Comparison of ENCODE assay signal across 8 mouse cellular contexts in the genomic region with DNA sequence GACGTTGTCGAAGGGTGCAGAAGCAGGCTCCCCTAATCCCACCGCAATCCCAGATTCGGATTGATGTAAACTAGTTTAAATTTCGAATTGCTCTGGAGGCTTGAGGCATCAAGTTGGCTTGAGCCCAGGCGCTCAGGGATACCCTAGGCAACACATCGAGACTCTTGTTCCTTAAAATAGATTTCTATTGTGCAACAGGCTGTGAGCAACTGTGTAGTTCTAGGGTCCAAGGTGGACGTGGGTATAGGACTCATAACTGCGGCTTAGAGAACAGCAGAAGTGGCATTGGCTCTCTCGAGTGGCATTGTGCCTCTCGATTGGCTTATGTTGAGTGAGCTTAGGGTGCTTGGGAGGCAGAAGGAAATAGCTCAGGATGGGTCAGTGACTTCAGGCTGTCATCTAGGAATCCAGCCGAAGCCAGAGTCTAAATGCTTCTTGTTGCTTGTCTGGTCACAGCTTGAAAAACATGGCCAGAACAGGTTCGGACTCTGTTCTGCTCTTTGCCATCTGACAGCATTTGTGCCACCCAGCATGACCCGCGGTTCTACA. TPM values are rescaled to one million over a fixed set of nuclear protein-coding genes. Genes with fewer than 3 reads are reported as not detected.
DNase-seq lines count a peak whose midpoint lies in the region; ATAC-seq and TF ChIP-seq lines count a peak whose summit lies in the region.

No protein-coding gene starts in this region.

- H3K4me1 ChIP-seq in hindbrain, embryonic 12.5 days = peaks cover 33% of the 10 kb centered on the region
- H3K4me1 ChIP-seq in liver, adult 2 months (ENCODE audit: control insufficient read depth, insufficient read depth, low read length) = peaks cover 24% of the 10 kb centered on the region
- H3K4me1 ChIP-seq in neural tube, embryonic 15.5 days = peaks cover 49% of the 10 kb centered on the region

- peak overlapping the region; percentile 91 for H3K4me2 ChIP-seq in hindbrain, embryonic 12.5 days (replicated peaks)
- peak overlapping the region; percentile 74 for H3K4me2 ChIP-seq in neural tube, embryonic 15.5 days

- peaks cover 8% of the 10 kb centered on the region; the same call in 1 of the 2 replicates for H3K79me2 ChIP-seq in liver, adult 2 months (ENCODE audit: control insufficient read depth, insufficient read depth, low read length)

- no peak for ATAC-seq in hindbrain, embryonic 12.5 days (ENCODE audit: low FRiP score)
- no peak for ATAC-seq in neural tube, embryonic 15.5 days (ENCODE audit: low FRiP score)
- no peak for ATAC-seq in inflammation-experienced regulatory T-cells, adult 6 months

- H3K9me3 ChIP-seq in hindbrain, embryonic 12.5 days (replicated peaks) = no peaks in the 10 kb centered on the region
- no peaks in the 10 kb centered on the region for H3K9me3 ChIP-seq in neural tube, embryonic 15.5 days (replicated peaks)

- TF ChIP-seq CTCF in liver, adult 2 months (IDR thresholded peaks at IDR 0.05; ENCODE audit: low read depth, low read length) = no peak

- H3K4me3 ChIP-seq in hindbrain, embryonic 12.5 days = peak overlapping the region; percentile 78
- peak overlapping the region; percentile 84 for H3K4me3 ChIP-seq in liver, adult 2 months (ENCODE audit: insufficient read depth, low read depth, low read length)
- peak overlapping the region; percentile 82 for H3K4me3 ChIP-seq in neural tube, embryonic 15.5 days (replicated peaks)

- peaks cover 16% of the 10 kb centered on the region for H3K36me3 ChIP-seq in hindbrain, embryonic 12.5 days
- peaks cover 3% of the 10 kb centered on the region; the same call in 1 of the 2 replicates for H3K36me3 ChIP-seq in liver, adult 2 months (ENCODE audit: control insufficient read depth, insufficient read depth, low read length)
- H3K36me3 ChIP-seq in neural tube, embryonic 15.5 days = peaks cover 17% of the 10 kb centered on the region

- TF ChIP-seq POLR2A in liver, adult 2 months (IDR thresholded peaks at IDR 0.05; ENCODE audit: extremely low read depth, insufficient read depth, low read length) = no peak

- WGBS in hindbrain, embryonic 12.5 days = 26% methylated on average over 15 of the region's 15 CpGs
- WGBS in liver, adult 2 months = 2% methylated on average over 15 of the region's 15 CpGs
- 21% methylated on average over 15 of the region's 15 CpGs for WGBS in neural tube, embryonic 15.5 days

- peak; percentile 48 for DNase-seq in embryo, embryonic 10 days (ENCODE audit: low spot score)
- DNase-seq in embryo, embryonic 11 days = no peak
- peak; percentile 48 for DNase-seq in ZHBTc4 (ENCODE audit: low read depth, low spot score)
- DNase-seq in liver, adult 2 months (ENCODE audit: extremely low read depth, low read depth, low spot score) = peak; percentile 63
- DNase-seq in urinary bladder, adult 2 months (ENCODE audit: low spot score) = no peak

- peaks cover 32% of the 10 kb centered on the region for H3K27me3 ChIP-seq in hindbrain, embryonic 12.5 days
- peaks cover 3% of the 10 kb centered on the region for H3K27me3 ChIP-seq in liver, adult 2 months (ENCODE audit: control insufficient read depth, insufficient read depth, low read length)
- H3K27me3 ChIP-seq in neural tube, embryonic 15.5 days (replicated peaks) = peaks cover 33% of the 10 kb centered on the region

- H3K9ac ChIP-seq in hindbrain, embryonic 12.5 days = peak overlapping the region; percentile 98
- H3K9ac ChIP-seq in liver, adult 2 months (ENCODE audit: low read depth, low read length) = peak overlapping the region; percentile 97
- peak overlapping the region; percentile 100 for H3K9ac ChIP-seq in neural tube, embryonic 15.5 days (replicated peaks)

- peak overlapping the region; percentile 100 for H3K27ac ChIP-seq in hindbrain, embryonic 12.5 days
- peak overlapping the region; percentile 95 for H3K27ac ChIP-seq in liver, adult 2 months (replicated peaks; ENCODE audit: insufficient read depth, low read depth, low read length)
- H3K27ac ChIP-seq in neural tube, embryonic 15.5 days (replicated peaks) = peak overlapping the region; percentile 100

RNA-seq across cellular contexts. Expression of a gene that starts 0.6 kb away (rescaled TPM):
- polyA plus RNA-seq in hindbrain, embryonic 12.5 days (2016; fragmentation: Nextera tagmentation; extraction: Ambion mirVana) = 173 and 180 TPM in 2 replicates
- total RNA-seq in liver, adult 2 months (2014; rRNA removed) = 41.2 and 59.5 TPM in 2 replicates
- polyA plus RNA-seq in liver, adult 2 months (2012; rRNA removed) = 71.5 and 82.7 TPM in 2 replicates
- polyA plus RNA-seq in neural tube, embryonic 15.5 days (2015; fragmentation: Nextera tagmentation; extraction: Ambion mirVana) = 129 and 149 TPM in 2 replicates
- 164 and 172 TPM in 2 replicates for polyA plus RNA-seq in urinary bladder, adult 2 months (2012; rRNA removed)
- 10 to 100 TPM; 14.9 to 21.8 (median 16.4) TPM for polyA plus RNA-seq in inflammation-experienced regulatory T-cells, adult 6 months (2017; shearing (Covaris generic))

RNA-seq across cellular contexts. Expression of a gene that starts 4.1 kb away (rescaled TPM):
- 148 and 152 TPM in 2 replicates for polyA plus RNA-seq in hindbrain, embryonic 12.5 days (2016; fragmentation: Nextera tagmentation; extraction: Ambion mirVana)
- total RNA-seq in liver, adult 2 months (2014; rRNA removed) = 109 and 149 TPM in 2 replicates
- polyA plus RNA-seq in liver, adult 2 months (2012; rRNA removed) = 62.8 and 76.5 TPM in 2 replicates
- 165 and 170 TPM in 2 replicates for polyA plus RNA-seq in neural tube, embryonic 15.5 days (2015; fragmentation: Nextera tagmentation; extraction: Ambion mirVana)
- 240 and 257 TPM in 2 replicates for polyA plus RNA-seq in urinary bladder, adult 2 months (2012; rRNA removed)
- 100 to 1,000 TPM; 296 to 343 (median 309) TPM for polyA plus RNA-seq in inflammation-experienced regulatory T-cells, adult 6 months (2017; shearing (Covaris generic))

RNA-seq across cellular contexts. Expression of a gene that starts 15.9 kb away (rescaled TPM):
- 4.9 and 5.7 TPM in 2 replicates for polyA plus RNA-seq in hindbrain, embryonic 12.5 days (2016; fragmentation: Nextera tagmentation; extraction: Ambion mirVana)
- total RNA-seq in liver, adult 2 months (2014; rRNA removed) = 0.18 and 0.40 TPM in 2 replicates
- 0.41 and 0.54 TPM in 2 replicates for polyA plus RNA-seq in liver, adult 2 months (2012; rRNA removed)
- polyA plus RNA-seq in neural tube, embryonic 15.5 days (2015; fragmentation: Nextera tagmentation; extraction: Ambion mirVana) = 7.7 and 8.8 TPM in 2 replicates
- polyA plus RNA-seq in urinary bladder, adult 2 months (2012; rRNA removed) = 1.2 and 1.3 TPM in 2 replicates
- under 1 TPM; 0.18 to 0.35 (median 0.20) TPM for polyA plus RNA-seq in inflammation-experienced regulatory T-cells, adult 6 months (2017; shearing (Covaris generic))

RNA-seq across cellular contexts. Expression of a gene that starts 28.9 kb away (rescaled TPM):
- polyA plus RNA-seq in hindbrain, embryonic 12.5 days (2016; fragmentation: Nextera tagmentation; extraction: Ambion mirVana) = 32.6 and 35.0 TPM in 2 replicates
- 0.28 and 1.2 TPM in 2 replicates for total RNA-seq in liver, adult 2 months (2014; rRNA removed)
- 4.5 TPM in 2 replicates for polyA plus RNA-seq in liver, adult 2 months (2012; rRNA removed)
- 37.6 and 38.7 TPM in 2 replicates for polyA plus RNA-seq in neural tube, embryonic 15.5 days (2015; fragmentation: Nextera tagmentation; extraction: Ambion mirVana)
- polyA plus RNA-seq in urinary bladder, adult 2 months (2012; rRNA removed) = 11.7 and 13.2 TPM in 2 replicates
- polyA plus RNA-seq in inflammation-experienced regulatory T-cells, adult 6 months (2017; shearing (Covaris generic)) = 1 to 10 TPM; 5.4 to 8.0 (median 6.5) TPM

RNA-seq across cellular contexts. Expression of a gene that starts 39.8 kb away (rescaled TPM):
- polyA plus RNA-seq in hindbrain, embryonic 12.5 days (2016; fragmentation: Nextera tagmentation; extraction: Ambion mirVana) = 356 and 380 TPM in 2 replicates
- 67.7 and 69.4 TPM in 2 replicates for total RNA-seq in liver, adult 2 months (2014; rRNA removed)
- polyA plus RNA-seq in liver, adult 2 months (2012; rRNA removed) = 98.0 and 114 TPM in 2 replicates
- polyA plus RNA-seq in neural tube, embryonic 15.5 days (2015; fragmentation: Nextera tagmentation; extraction: Ambion mirVana) = 202 and 224 TPM in 2 replicates
- 186 and 190 TPM in 2 replicates for polyA plus RNA-seq in urinary bladder, adult 2 months (2012; rRNA removed)
- 10 to 100 TPM; 42.1 to 76.8 (median 57.0) TPM for polyA plus RNA-seq in inflammation-experienced regulatory T-cells, adult 6 months (2017; shearing (Covaris generic))

Comparison
In these comparisons a context has a peak if more than half of its experiments do, and no peak if none do; other contexts are left out.
1. DNase-seq: peak in embryo, embryonic 10 days (single experiment), ZHBTc4 (single experiment) and liver, adult 2 months (single experiment); none in embryo, embryonic 11 days (single experiment) and urinary bladder, adult 2 months (single experiment).
2. Peak in every context shown above with its lines, with median percentiles within 50 percentile points of each other: H3K27ac ChIP-seq, H3K4me3 ChIP-seq and H3K9ac ChIP-seq.